Mouse (Mus musculus) liver (tissue): ENCODE measurements around the gene Mlec.
"Not testable (repeated sequence)": the region's sequence is repeated elsewhere in the genome, so short reads cannot be mapped to it uniquely, and the experiment has no call there.

Source experiments
- DNase-seq: peaks from one replicate; pipeline ENCODE4 v3.0.0-alpha.2; 2020; ENCODE audit warnings: mixed read lengths

Gene Mlec

DNA sequence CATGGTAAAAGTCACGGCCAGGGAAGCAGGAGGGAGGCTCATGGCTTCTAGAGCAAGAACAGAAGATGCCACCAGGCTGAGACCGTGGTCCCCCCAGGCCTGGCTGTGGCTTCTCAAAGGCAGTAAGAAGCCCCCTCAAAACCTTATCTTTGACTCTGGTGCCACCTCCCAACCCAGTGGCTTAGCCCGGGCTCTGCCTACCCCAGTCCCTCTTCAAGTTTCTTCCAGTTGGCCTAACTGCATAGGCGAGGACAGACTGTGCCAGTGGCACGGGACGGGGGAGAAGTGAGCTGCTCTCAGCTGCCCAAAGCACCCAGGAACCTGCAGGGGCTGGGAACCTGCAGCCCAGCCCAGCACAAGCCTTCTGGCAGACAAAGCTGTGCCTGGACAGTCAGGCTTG is 33.3 kb downstream of the Mlec start:
- DNase-seq, result no peak

DNA sequence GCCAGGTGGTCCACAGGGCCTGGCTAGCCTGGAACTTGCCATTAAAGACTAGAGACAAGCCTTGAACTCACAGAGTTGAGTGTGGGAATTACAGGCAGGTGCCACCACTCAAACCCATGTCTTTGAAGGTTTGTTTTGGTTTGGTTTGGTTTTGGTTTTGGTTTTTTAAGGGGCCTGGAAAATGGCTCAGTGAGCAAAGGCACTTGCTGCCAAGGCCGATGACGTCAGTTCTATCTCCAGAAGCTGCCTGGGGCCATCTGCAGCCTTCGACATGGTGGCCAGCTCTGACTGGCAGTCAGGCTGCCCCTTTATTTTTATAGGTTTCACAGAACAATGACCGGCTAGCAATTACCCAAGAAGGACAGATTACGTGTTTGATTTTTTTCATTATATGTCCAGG is 37.0 kb downstream of the Mlec start:
- DNase-seq, result no peak

DNA sequence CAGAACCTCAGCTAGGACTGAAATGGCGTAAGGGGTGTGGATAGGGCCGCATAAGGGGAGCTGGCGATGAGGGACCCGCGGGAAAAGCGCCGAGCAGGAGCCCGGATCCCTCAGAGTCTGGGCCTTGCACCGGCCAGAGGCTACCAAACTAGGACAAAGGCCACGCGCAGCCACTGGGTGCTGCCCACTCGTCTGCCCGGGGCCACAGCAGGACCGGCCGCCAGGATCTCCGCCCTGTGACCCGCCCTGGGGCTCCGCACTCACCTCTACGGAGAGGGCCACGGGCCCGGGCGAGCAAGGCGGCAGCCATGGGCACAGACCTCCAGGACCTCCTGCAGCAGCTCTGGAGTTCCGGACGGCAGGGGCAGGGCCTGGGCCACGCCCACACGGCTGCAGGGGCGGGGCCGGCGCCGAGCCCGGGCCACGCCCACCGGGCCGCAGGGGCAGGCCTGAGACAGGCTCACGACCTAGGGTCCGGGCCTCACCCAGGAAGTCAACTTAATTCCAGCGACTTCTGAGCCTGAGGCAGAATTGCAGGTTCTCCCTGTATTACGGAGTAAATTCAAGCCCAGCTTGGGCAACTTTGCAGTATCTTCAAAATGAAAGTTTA is 38.9 kb downstream of the Mlec start, which contains the start of gene Acads:
Gene Acads (minus strand): TSS at position 386 of the 610 bp plus-strand sequence.
- peak; percentile 88 for DNase-seq

DNA sequence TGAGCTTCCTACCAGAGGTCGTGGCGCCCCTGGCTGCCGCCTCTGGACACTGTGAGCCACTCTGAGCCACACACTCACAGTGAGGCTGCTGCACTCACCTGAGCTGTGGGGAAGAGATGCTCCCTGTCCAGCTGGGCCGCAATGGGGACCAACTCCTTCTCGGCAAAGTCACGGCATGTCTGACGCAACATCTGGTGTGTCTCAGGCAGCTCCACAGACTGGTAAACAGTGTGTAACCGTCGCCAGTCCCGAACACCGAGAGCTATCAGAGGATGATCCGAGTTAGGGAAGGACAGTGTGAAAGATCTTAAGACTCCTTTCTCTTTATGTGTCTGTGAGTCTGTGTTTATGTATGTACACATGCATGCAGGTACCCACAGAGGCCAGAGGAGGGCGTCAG is 40.5 kb downstream of the Mlec start:
- no peak for DNase-seq

DNA sequence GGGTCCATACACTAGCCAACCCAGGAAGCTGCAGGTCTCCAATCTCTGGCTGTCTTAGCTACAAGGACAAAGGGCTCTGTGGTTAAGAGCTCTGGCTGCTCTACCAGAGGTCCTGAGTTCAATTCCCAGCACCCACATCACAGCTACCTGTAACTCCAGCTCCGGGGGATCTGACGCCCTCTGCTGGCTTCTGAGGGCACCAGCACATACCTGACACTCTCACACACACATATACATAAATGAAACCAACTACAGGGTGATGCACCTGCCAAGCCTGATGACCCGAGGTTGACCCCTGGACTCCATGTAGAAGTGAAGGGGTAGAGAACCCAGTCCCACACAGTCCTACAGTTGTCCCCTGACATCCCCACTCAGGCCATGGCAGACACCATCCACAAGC is 41.6 kb downstream of the Mlec start:
- no peak for DNase-seq

DNA sequence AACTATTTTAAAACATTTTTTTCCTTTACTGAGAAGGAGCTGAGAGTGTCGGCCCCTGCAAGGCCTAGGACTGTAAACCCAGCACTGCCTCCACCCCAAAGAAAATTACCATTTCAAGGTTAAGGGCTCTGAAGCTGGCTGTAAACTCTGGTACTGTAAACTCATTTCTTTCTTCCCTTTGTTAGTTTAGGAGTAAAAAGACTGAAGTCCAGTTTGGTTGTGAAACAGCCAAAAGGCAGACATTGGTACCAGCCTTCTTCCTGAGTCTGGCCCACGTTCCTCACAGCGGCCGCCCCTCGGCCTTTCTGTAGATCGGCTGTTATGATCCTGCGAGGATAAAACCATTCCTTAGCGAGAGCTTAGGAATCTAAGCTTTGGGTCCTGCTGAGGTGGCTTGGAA is 43.5 kb downstream of the Mlec start:
- DNase-seq, result no peak

DNA sequence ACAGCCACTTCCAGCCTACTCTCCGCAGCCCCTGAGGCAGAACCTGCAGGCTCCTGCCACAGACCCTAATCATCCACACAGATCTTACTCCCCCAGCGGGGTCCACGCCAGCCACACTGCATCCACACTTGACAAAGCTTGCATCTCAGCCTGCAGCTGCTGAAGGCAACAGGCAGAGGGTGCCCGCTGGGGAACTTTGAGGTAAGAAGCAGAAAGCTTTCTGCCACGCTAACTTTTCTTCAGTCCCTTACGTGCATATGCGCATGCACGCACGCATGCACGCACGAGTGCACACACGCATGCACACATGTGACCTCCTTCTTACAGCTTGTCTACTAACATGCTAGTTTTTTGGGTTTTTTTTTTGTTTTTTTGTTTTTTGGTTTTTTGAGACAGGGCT is 44.7 kb downstream of the Mlec start:
- no peak for DNase-seq

DNA sequence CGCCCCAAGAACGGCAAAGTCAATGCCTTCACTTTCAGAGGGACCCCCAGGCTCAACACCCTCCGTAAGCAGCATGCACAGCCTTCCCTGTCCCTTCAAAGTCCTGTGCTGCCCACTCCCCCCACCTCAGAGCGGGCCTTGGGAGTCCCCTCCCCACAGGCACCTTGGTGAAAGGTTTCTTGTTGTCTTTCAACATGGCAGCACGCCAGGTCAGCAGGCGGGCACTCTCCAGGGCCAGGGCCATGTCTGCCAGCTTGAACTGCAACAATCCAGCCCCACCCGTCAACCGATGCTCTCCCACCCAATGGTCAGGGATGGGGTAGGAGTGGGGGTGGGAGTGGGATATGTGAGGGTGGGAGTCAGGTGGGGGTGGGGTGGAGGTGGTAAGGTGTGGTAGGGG is 46.8 kb downstream of the Mlec start:
- no peak for DNase-seq

DNA sequence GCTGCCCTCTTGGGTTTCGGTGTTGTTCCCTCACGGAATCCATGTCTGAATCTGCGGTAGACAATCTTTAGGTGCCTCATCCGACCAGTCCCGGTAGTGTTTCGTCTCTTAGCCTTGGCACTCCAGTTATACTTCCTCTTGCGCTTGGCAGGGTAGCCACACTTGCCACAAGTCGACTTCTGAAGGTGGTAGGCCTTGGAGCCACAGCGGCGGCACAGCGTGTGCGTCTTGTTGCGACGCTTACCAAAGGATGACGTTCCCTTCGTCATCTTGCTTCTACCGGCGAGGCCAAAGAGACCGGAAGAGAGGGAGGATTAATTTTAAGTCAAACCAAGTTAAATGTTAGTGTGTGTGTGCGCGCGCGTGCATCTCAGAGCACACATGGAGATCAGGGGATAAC is 54.7 kb downstream of the Mlec start:
- DNase-seq, result not testable (repeated sequence)

DNA sequence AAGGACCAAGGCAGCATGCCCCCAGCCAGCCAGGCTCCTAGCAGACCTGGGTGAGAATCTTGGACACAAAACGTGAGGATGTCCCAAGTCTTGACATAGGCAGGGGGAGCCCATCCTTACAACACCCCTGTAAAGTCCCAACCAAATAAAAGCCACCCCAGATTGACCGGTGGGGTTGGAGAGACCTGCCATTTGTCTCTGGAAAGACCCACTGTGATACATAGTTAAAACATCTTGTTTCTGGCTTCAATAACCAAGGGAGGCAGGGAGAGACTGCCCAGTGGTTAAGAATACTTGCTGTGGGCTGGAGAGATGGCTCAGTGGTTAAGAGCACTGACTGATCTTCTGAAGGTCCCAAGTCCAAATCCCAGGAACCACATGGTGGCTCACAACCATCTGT is 55.7 kb downstream of the Mlec start:
- DNase-seq, result no peak

DNA sequence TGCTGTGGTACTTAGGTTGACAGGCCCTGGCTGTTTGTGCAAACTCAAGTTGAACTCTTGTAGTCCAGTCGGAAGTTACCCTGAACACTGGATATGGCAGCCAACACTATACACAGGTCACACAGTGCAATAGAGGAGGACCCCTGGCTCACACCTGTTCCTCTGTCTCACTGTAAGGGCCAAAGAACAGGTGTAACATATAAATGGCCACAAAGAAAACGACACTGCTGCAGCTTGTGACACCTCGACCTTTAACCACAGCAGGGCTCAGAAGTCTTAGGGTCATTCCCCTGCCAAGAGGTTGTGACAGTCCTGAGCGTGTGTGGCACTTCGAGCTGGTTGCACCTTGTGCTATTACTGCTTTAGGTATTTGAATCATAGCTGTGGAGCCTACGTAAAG is 57.5 kb downstream of the Mlec start:
- DNase-seq, result no peak

DNA sequence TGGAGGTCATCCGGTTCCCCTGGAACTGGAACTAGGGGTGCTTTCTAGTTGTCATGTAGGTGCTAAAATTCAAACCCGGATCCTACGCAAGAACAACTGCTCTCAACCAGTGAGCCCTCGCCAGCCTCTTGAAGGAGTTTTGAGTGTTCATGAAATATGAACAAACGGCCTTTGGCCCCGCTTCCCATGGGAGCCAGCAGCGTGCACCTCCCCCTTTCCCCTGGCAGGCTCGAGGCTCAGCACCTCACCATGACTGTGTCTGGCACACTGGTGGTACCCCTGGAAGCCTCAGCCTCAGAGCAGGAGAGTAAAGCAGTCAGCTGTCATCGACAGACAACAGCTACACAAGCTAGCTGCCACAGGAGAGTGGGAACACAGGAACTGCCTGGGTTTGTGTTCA is 58.0 kb downstream of the Mlec start:
- no peak for DNase-seq

DNA sequence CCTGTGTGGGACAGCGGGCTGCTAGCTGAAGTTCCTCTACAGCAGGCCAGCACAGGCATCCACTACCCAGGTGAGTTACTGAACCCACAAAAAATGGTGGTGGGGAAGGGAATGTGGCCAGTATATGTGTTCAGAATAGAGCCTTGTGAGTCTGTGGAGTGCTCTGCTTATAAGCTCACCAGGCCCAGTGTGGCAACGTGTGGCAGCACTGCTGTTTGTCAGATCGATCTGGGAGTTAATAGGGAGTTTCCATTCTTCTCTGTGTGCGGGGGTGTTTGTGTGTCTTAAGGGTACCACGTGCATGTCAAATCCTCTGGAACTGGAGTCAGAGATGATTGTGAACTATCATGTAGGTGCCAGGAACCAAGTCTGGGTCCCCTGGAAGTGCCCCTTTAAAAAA is 58.4 kb downstream of the Mlec start:
- DNase-seq, result no peak

DNA sequence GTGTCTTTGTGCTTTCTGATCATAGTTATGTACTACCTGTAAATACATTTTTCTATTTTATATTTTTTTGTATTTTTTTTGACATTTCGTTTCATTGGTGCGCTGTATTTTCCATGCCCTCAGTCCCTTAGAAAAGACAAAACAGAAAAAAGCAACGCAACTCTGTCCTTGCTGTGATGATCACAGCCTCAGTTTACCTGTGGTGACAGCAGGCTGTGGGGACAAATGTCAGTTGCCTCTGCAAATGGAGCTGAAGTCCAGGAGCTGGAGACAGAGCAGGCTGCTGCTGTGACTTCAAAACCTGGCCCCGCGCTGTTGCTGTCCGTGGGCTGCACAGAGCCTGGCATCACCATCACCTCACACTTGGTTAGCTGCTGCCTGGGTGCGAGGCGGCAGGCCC is 59.8 kb downstream of the Mlec start, which contains the start of gene Gm10401:
Gene Gm10401 (minus strand): TSS at position 101 of the 400 bp plus-strand sequence.
- no peak for DNase-seq
